Mouse (Mus musculus) stomach, postnatal 0 days (tissue): ENCODE measurements around the gene Pam16. TPM values are rescaled to one million over a fixed set of nuclear protein-coding genes. Genes with fewer than 3 reads are reported as not detected.

ENCODE experiments used
- ATAC-seq: fragments of 200-750 bp; cut with Nextera tagmentation; 2 replicates; pipeline ENCODE4 v1.8.0; 2017; ENCODE audit not compliant: low FRiP score, low TSS enrichment
- DNase-seq: peaks from one replicate; pipeline ENCODE4 v3.0.0-alpha.2; 2016; ENCODE audit warnings: low spot score
- H3K27ac ChIP-seq: fragments of 300-500 bp; sonication (generic); replicated peaks from 2 replicates; pipeline ENCODE4 v1.5.1; 2014; ENCODE audit warnings: mild to moderate bottlenecking, control low read depth
- H3K27me3 ChIP-seq: fragments of 300-500 bp; sonication (generic); 2 replicates; pipeline ENCODE4 v1.6.1; 2014; ENCODE audit warnings: low read length; ENCODE audit not compliant: control insufficient read depth, insufficient read depth
- H3K36me3 ChIP-seq: fragments of 300-500 bp; sonication (generic); 2 replicates; pipeline ENCODE4 v1.6.1; 2014; ENCODE audit warnings: low read length, mixed read lengths; ENCODE audit not compliant: control insufficient read depth, insufficient read depth
- H3K4me1 ChIP-seq: fragments of 300-500 bp; sonication (generic); replicated peaks from 2 replicates; pipeline ENCODE4 v1.6.1; 2014; ENCODE audit warnings: antibody characterized with exemption; ENCODE audit not compliant: control insufficient read depth, insufficient read depth
- H3K4me2 ChIP-seq: fragments of 300-500 bp; sonication (generic); replicated peaks from 2 replicates; pipeline ENCODE4 v1.6.1; 2014; ENCODE audit warnings: low read depth, mild to moderate bottlenecking, control low read depth, moderate library complexity
- H3K4me3 ChIP-seq: fragments of 300-500 bp; sonication (generic); 2 replicates; pipeline ENCODE4 v1.5.1; 2014; ENCODE audit warnings: low read depth, low read length, control low read depth
- H3K9ac ChIP-seq: fragments of 300-500 bp; sonication (generic); 2 replicates; pipeline ENCODE4 v1.6.1; 2014; ENCODE audit warnings: mild to moderate bottlenecking, low read length, control low read depth, mixed read lengths
- H3K9me3 ChIP-seq: fragments of 300-500 bp; sonication (generic); 2 replicates; pipeline ENCODE4 v1.6.1; 2016; ENCODE audit warnings: low read length; ENCODE audit not compliant: control insufficient read depth
- CTCF ChIP-seq: IDR thresholded peaks from 2 replicates; pipeline ENCODE4 v1.5.1; 2016; ENCODE audit warnings: antibody characterized with exemption, low read depth, mild to moderate bottlenecking, moderate library complexity
- EP300 ChIP-seq: optimal IDR thresholded peaks from 2 replicates; pipeline ENCODE3; 2016; ENCODE audit warnings: antibody characterized with exemption
- WGBS: fragments of 180-500 bp; shearing (Covaris S2); extraction: QIAGEN DNeasy Blood & Tissue Kit; methylation state at CpG from one replicate; pipeline ENCODE4 v1.1.7; 2014; 5-methylcytosine and 5-hydroxymethylcytosine counted together
- polyA plus RNA-seq: library from polyadenylated mRNA; unstranded; fragments of >200 nt; fragmentation: Nextera tagmentation; extraction: Ambion mirVana; gene quantifications from 2 replicates; pipeline ENCODE4 v1.2.1, GENCODE M21; 2015

The Pam16 gene
- polyA plus RNA-seq, 1 experiment from 2014 or later, result 71.9 TPM

- 45% methylated on average over 11 of the region's 11 CpGs for WGBS
- Histone ChIP-seq H3K36me3 (no peaks in the 10 kb centered on the region; the same call in 1 of the 2 replicates), H3K9me3 (no peaks in the 10 kb centered on the region), H3K9ac (peak overlapping the region; percentile 18; the same call in 1 of the 2 replicates), H3K27ac (peak overlapping the region; percentile 94), H3K4me1 (peaks cover 25% of the 10 kb centered on the region), H3K4me2 (peak overlapping the region; percentile 83), H3K27me3 (no peaks in the 10 kb centered on the region), H3K4me3 (no peak overlapping the region)
- TF ChIP-seq CTCF, result peak; percentile 31; the same call in 1 of the 2 replicates
- TF ChIP-seq EP300, result no peak
- DNase-seq (peak; percentile 74), ATAC-seq (peak; percentile 2; the same call in 1 of the 2 replicates)
Measured at GRCm38 (mm10) chr16:4643670-4644419, 19.1 kb upstream of the Pam16 start.

DNA sequence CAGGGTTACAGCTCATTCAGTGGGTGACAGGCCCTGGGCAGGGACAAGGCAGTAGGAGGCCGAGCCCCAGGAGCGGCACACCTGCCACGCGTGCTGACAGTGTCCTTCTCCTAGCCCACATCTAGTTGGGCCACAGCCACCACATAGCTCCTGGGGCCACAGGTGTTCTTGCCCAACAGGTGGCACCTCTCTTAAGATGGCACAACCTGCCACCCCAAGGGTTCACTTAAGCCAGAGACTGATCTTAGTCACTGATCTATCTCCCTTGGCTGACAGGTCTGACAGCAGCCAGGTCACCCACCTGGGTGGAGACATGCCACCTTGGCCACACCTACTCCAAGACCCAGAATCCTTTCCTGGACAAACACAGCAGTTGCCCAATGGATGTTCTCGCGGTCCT lies 18.1 kb upstream of the Pam16 start:
- 0 out of 2 replicates have a peak overlapping the region, but pooled peaks have one; percentile 45 for H3K9ac ChIP-seq

GRCm38 (mm10) chr16:4642190-4642589 lies 17.4 kb upstream of the Pam16 start:
- Histone ChIP-seq H3K4me2 (peak overlapping the region; percentile 83), H3K4me3 (peak overlapping the region; percentile 20; the same call in 1 of the 2 replicates), H3K9me3 (no peaks in the 10 kb centered on the region), H3K4me1 (peaks cover 25% of the 10 kb centered on the region), H3K36me3 (no peaks in the 10 kb centered on the region; the same call in 1 of the 2 replicates), H3K27ac (peak overlapping the region; percentile 94), H3K9ac (no peak overlapping the region), H3K27me3 (no peaks in the 10 kb centered on the region)
- peak; percentile 31; the same call in 1 of the 2 replicates for TF ChIP-seq CTCF
- TF ChIP-seq EP300, result no peak
- ATAC-seq (peak; percentile 77), DNase-seq (peak; percentile 87)
- 18% methylated on average over 13 of the region's 13 CpGs for WGBS

More for the DNA sequence above, 18.1 kb upstream of the Pam16 start:
- H3K27ac ChIP-seq, result peak overlapping the region; percentile 94
- peak overlapping the region; percentile 83 for H3K4me2 ChIP-seq
- H3K36me3 ChIP-seq, result no peaks in the 10 kb centered on the region; the same call in 1 of the 2 replicates
- no peak for ATAC-seq
- no peaks in the 10 kb centered on the region for H3K27me3 ChIP-seq
- no peak overlapping the region for H3K4me3 ChIP-seq
- TF ChIP-seq CTCF, result no peak
- peak; percentile 81 for TF ChIP-seq EP300
- WGBS, result 66% methylated on average over 6 of the region's 6 CpGs
- H3K9me3 ChIP-seq, result no peaks in the 10 kb centered on the region
- peaks cover 25% of the 10 kb centered on the region for H3K4me1 ChIP-seq
- peak; percentile 43 for DNase-seq

DNA sequence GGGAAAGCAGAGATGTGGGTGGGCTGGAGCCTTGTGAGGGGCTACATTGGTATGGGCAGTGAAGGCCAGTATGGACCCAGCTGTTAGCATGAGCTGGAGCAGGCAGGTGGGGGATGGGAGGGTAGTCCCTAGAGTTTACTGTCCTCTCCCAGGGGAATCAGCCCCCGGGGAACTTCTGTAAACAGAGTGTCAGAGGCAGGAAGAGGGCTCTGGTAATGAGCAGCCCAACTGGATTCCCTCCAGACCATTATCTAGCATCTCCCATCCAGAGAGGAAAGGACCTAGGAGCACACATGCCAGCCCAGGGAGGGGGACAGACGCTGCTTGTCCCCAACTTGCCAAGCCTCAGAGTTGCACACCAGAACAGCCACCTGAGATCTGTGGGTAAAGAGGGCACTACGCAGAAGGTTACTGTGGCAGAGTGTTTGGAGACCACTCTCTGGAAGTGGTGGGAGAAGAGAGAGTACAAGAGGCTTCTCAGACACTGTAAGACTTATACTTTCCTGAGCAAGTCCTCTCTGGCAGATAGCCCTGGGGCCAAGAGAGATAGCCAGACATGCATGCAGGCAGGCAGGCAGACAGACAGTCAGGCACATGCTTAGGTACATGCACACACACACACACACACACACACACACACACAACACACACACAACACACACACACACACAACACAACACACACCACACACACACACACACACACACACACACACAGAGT lies 16.5 kb upstream of the Pam16 start:
- Histone ChIP-seq H3K4me3 (peak overlapping the region; percentile 69), H3K27me3 (no peaks in the 10 kb centered on the region), H3K9ac (peak overlapping the region; percentile 82; the same call in 1 of the 2 replicates), H3K36me3 (no peaks in the 10 kb centered on the region), H3K4me2 (peak overlapping the region; percentile 83), H3K27ac (peak overlapping the region; percentile 94), H3K9me3 (no peaks in the 10 kb centered on the region), H3K4me1 (peaks cover 23% of the 10 kb centered on the region)
- DNase-seq (no peak), ATAC-seq (no peak)
- TF ChIP-seq CTCF, result no peak
- no peak for TF ChIP-seq EP300
- 20% methylated on average over 3 of the region's 3 CpGs for whole genome bisulfite sequencing

- Histone ChIP-seq H3K4me1 (peaks cover 23% of the 10 kb centered on the region), H3K27ac (peak overlapping the region; percentile 94), H3K4me3 (peak overlapping the region; percentile 69), H3K9ac (peak overlapping the region; percentile 82), H3K36me3 (no peaks in the 10 kb centered on the region), H3K27me3 (no peaks in the 10 kb centered on the region), H3K9me3 (no peaks in the 10 kb centered on the region), H3K4me2 (peak overlapping the region; percentile 83)
- no peak for TF ChIP-seq EP300
- no peak for TF ChIP-seq CTCF
- DNase-seq (peak; percentile 73), ATAC-seq (peak; percentile 65)
- 5% methylated on average over 17 of the region's 17 CpGs for WGBS
Measured at GRCm38 (mm10) chr16:4640267-4641005, 15.6 kb upstream of the Pam16 start.
